Mouse (Mus musculus) gastrocnemius, adult 8-10 months (tissue): ENCODE results near the gene Prdm13. TPM values are rescaled to one million over a fixed set of nuclear protein-coding genes. Genes with fewer than 3 reads are reported as not detected.

Source experiments
- DNase-seq, 2 experiments: peaks; one replicate each; pipeline ENCODE4 v3.0.0; 2022; ENCODE audit warnings: low spot score in 2 of 2
- total RNA-seq, 4 experiments: library from RNA; stranded (reverse); gene quantifications; 2 replicates each; pipeline ENCODE4 v1.2.4; 2022

Gene Prdm13
- total RNA-seq, 4 experiments from 2014 or later, result not detected

- no peak for DNase-seq
Measured at GRCm38 (mm10) chr4:21678101-21678974, 7.4 kb downstream of the Prdm13 start.

GRCm38 (mm10) chr4:21674691-21675090, 11.1 kb downstream of the Prdm13 start:
- no peak for DNase-seq

DNA sequence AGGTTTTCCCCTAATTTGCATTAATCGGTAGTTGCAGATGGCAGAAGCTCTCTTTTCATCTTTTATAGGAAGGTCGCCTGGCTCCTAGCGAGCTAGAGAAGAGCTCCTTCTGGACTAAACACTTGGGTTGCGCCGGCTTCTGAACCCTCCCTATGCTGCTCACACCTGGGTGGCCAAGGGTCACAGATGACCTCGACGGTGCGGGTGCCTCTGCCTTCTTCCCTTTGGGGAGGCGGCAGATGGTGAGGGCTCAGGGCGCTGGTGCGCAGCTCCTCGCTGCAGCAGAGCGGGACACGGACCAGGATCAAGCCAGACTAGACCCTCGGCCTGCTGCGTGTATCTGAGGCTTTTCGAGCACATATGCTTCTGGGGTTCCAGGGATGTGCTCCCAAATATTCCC, 11.7 kb downstream of the Prdm13 start:
- DNase-seq, result no peak

- DNase-seq, result no peak
Measured at GRCm38 (mm10) chr4:21665961-21666360, 19.8 kb downstream of the Prdm13 start.

GRCm38 (mm10) chr4:21658184-21658583, 27.6 kb downstream of the Prdm13 start:
- no peak for DNase-seq

- DNase-seq, result no peak
Measured at GRCm38 (mm10) chr4:21629275-21629583, 56.5 kb downstream of the Prdm13 start.

DNA sequence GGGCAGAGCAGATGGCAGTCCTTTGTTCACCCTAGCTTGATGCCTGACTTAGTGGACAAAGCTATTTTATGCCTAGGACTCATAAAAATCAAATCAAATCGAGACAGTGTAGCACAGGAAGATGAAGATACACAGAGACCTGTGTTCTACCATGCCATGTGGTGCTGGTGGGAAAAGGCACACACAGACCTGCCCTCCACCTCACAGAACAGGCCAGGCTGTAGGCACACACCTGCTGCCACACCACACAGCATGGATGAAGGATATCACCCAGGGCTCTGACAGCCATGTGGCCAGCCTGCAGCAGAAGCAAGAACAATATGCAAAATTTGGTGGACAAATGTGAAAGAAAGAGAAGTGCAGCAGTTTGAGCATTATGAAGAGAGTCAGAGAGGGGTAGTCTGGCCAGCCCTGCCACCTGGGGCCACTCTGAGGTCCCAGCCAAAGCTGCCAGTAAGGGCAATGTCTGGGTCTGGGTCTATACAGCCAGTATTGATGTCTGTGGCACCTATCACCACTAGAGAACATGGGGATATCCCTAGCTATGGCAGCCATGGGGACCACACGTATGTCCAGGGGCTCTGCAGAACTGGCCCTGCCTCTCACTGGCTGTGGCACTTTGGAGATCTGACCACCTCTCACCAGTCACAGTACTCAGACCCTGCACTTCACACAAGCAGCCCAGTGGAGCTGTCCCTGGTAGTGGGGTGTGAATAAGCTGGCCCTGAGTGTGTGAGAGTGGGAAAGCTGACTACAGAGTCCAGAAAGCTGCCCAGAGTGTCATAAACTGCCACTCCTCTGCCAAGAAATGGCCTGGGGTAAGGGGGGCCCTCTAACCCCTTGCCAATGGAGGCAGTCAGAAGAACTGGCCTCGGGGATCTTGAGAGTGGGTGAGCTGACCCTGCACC, 57.1 kb downstream of the Prdm13 start:
- no peak for DNase-seq

Other genes starting within 250 kb of the Prdm13 start
- gene Ccnc, start 41.7 kb upstream of the Prdm13 start, total RNA-seq, result 10 to 100 TPM in 1 of 4 experiments, 1 to 10 TPM in 3; 8.6 to 11.8 (median 9.6) TPM
- gene Usp45, start 81.2 kb upstream of the Prdm13 start, total RNA-seq, result 10 to 100 TPM; 17.9 to 23.6 (median 20.7) TPM
- gene Tstd3, start 81.2 kb upstream of the Prdm13 start, total RNA-seq, result 10 to 100 TPM; 13.4 to 15.9 (median 13.6) TPM
- 10 to 100 TPM; 19.4 to 40.2 (median 25.9) TPM for gene Pnisr, start 161.6 kb upstream of the Prdm13 start, total RNA-seq
- 10 to 100 TPM; 14.5 to 16.2 (median 15.8) TPM for gene Coq3, start 193.7 kb upstream of the Prdm13 start, total RNA-seq
- under 1 TPM; 0.16 to 0.70 (median 0.40) TPM for gene Faxc, start 245.4 kb upstream of the Prdm13 start, total RNA-seq